Mouse (Mus musculus): ENCODE measurements around the gene Psmg1. TPM values are rescaled to one million over a fixed set of nuclear protein-coding genes. Genes with fewer than 3 reads are reported as not detected.

Gene Psmg1
- polyA plus RNA-seq, 1 experiment from 2014 or later, result 98.2 TPM

Small RNAs within 50 kb of the gene (microRNA-seq; reads per million reads assigned to microRNA genes)
- gene Gm27833 (ENCODE audit: insufficient number of aligned reads), result not detected

Other genes starting within 250 kb of the Psmg1 start
- 183 and 192 TPM in 2 replicates for gene Brwd1, start 91.6 kb upstream of the Psmg1 start, polyA plus RNA-seq (2014; fragmentation: Nextera tagmentation; extraction: Ambion mirVana)
- gene Hmgn1, start 136.8 kb upstream of the Psmg1 start, polyA plus RNA-seq (2014; fragmentation: Nextera tagmentation; extraction: Ambion mirVana), result 882 and 935 TPM in 2 replicates
- 122 and 123 TPM in 2 replicates for gene Wrb, start 154.4 kb upstream of the Psmg1 start, polyA plus RNA-seq (2014; fragmentation: Nextera tagmentation; extraction: Ambion mirVana)
- gene Lca5l, start 201.3 kb upstream of the Psmg1 start, polyA plus RNA-seq (2014; fragmentation: Nextera tagmentation; extraction: Ambion mirVana), result 1.2 TPM in 2 replicates
- gene Sh3bgr, start 209.5 kb upstream of the Psmg1 start, polyA plus RNA-seq (2014; fragmentation: Nextera tagmentation; extraction: Ambion mirVana), result 0.76 and 1.3 TPM in 2 replicates
- 0.19 and 0.41 TPM in 2 replicates for gene B3galt5, start 244.8 kb upstream of the Psmg1 start, polyA plus RNA-seq (2014; fragmentation: Nextera tagmentation; extraction: Ambion mirVana)